Mouse (Mus musculus): ENCODE results near the gene Mrpl43. TPM values are rescaled to one million over a fixed set of nuclear protein-coding genes. Genes with fewer than 3 reads are reported as not detected.

Gene Mrpl43
- polyA plus RNA-seq, 1 experiment from 2014 or later: 79.9 TPM

DNA sequence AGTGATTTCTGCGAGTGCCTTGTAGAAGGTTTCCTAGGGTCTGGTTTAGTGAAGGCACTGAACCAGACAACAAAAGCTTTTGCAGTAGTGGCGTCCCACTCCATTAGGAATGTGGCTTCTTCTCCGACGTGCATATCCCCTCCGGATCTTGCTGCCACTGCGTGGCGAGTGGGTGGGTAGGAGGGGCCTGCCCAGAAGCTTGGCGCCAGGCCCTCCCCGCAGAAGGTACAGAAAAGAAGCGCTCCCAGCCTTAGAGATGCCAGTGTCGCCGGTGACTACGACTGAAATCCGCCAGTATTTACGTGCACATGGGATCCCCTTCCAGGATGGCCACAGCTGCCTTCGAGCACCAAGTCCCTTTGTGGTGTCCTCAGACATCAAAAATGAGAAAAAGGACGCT, 779 bp upstream of the Mrpl43 start:
- no peaks in the 10 kb centered on the region for H3K9me3 ChIP-seq (replicated peaks; ENCODE audit: low read length)
- peak overlapping the region; percentile 85 for H3K9ac ChIP-seq (ENCODE audit: low read depth, low read length)
- peak overlapping the region; percentile 89 for H3K4me3 ChIP-seq (replicated peaks; ENCODE audit: low read depth, low read length)
- 0 out of 2 replicates have a peak, but pooled peaks cover 19% of the 10 kb centered on the region for H3K36me3 ChIP-seq (ENCODE audit: insufficient read depth, low read length)
- H3K27me3 ChIP-seq (ENCODE audit: insufficient read depth, low read length): no peaks in the 10 kb centered on the region
- DNase-seq (ENCODE audit: low spot score) (no peak), ATAC-seq (replicated peaks; ENCODE audit: low FRiP score, low read depth) (no peak; the same call in 1 of the 2 replicates)
- H3K4me2 ChIP-seq (ENCODE audit: low read length): peak overlapping the region; percentile 68
- TF ChIP-seq CTCF (IDR thresholded peaks at IDR 0.05; ENCODE audit: low read depth): no peak
- 31% methylated on average over 17 of the region's 17 CpGs for WGBS
- H3K4me1 ChIP-seq (replicated peaks; ENCODE audit: insufficient read depth, low read length): peaks cover 9% of the 10 kb centered on the region
- peak overlapping the region; percentile 81 for H3K27ac ChIP-seq

GRCm38 (mm10) chr19:45005444-45005843, 798 bp downstream of the Mrpl43 start, which contains the start of gene Twnk:
Gene Twnk, plus strand, starts transcription at chr19:45005663.
- DNase-seq (ENCODE audit: low spot score) (peak; percentile 67), ATAC-seq (replicated peaks; ENCODE audit: low FRiP score, low read depth) (peak; percentile 12; the same call in 1 of the 2 replicates)
- WGBS: 10% methylated on average over 16 of the region's 16 CpGs
- TF ChIP-seq CTCF (IDR thresholded peaks at IDR 0.05; ENCODE audit: low read depth): no peak
- Histone ChIP-seq H3K27ac (peak within 1 kb of the TSS; percentile 81), H3K36me3 (ENCODE audit: insufficient read depth, low read length) (peaks cover 24% of the 10 kb centered on the region; the same call in 1 of the 2 replicates), H3K9ac (ENCODE audit: low read depth, low read length) (peak within 1 kb of the TSS; percentile 85), H3K4me2 (ENCODE audit: low read length) (peak within 1 kb of the TSS; percentile 68), H3K4me3 (replicated peaks; ENCODE audit: low read depth, low read length) (peak within 1 kb of the TSS; percentile 89), H3K9me3 (replicated peaks; ENCODE audit: low read length) (no peaks in the 10 kb centered on the region), H3K4me1 (replicated peaks; ENCODE audit: insufficient read depth, low read length) (peaks cover 9% of the 10 kb centered on the region), H3K27me3 (ENCODE audit: insufficient read depth, low read length) (no peaks in the 10 kb centered on the region)

GRCm38 (mm10) chr19:45003740-45004516, 2.3 kb downstream of the Mrpl43 start:
- no peak for DNase-seq (ENCODE audit: low spot score)
- H3K4me3 ChIP-seq (replicated peaks; ENCODE audit: low read depth, low read length): no peak overlapping the region
- TF ChIP-seq CTCF (IDR thresholded peaks at IDR 0.05; ENCODE audit: low read depth): no peak
- WGBS: 86% methylated on average over 7 of the region's 7 CpGs
- ATAC-seq (replicated peaks; ENCODE audit: low FRiP score, low read depth): no peak
- peaks cover 21% of the 10 kb centered on the region; the same call in 1 of the 2 replicates for H3K36me3 ChIP-seq (ENCODE audit: insufficient read depth, low read length)
- no peak overlapping the region for H3K9ac ChIP-seq (ENCODE audit: low read depth, low read length)
- H3K4me2 ChIP-seq (ENCODE audit: low read length): no peak overlapping the region
- no peak overlapping the region for H3K27ac ChIP-seq
- H3K27me3 ChIP-seq (ENCODE audit: insufficient read depth, low read length): no peaks in the 10 kb centered on the region
- H3K9me3 ChIP-seq (replicated peaks; ENCODE audit: low read length): no peaks in the 10 kb centered on the region
- H3K4me1 ChIP-seq (replicated peaks; ENCODE audit: insufficient read depth, low read length): peaks cover 9% of the 10 kb centered on the region

- Histone ChIP-seq H3K4me2 (ENCODE audit: low read length) (no peak overlapping the region), H3K4me3 (replicated peaks; ENCODE audit: low read depth, low read length) (no peak overlapping the region), H3K9ac (ENCODE audit: low read depth, low read length) (no peak overlapping the region), H3K27ac (no peak overlapping the region), H3K36me3 (ENCODE audit: insufficient read depth, low read length) (peaks cover 23% of the 10 kb centered on the region; the same call in 1 of the 2 replicates), H3K4me1 (replicated peaks; ENCODE audit: insufficient read depth, low read length) (peaks cover 6% of the 10 kb centered on the region), H3K27me3 (ENCODE audit: insufficient read depth, low read length) (no peaks in the 10 kb centered on the region), H3K9me3 (replicated peaks; ENCODE audit: low read length) (no peaks in the 10 kb centered on the region)
- peak; percentile 38; the same call in 1 of the 2 replicates for TF ChIP-seq CTCF (IDR thresholded peaks at IDR 0.05; ENCODE audit: low read depth)
- WGBS: 69% methylated on average over 3 of the region's 3 CpGs
- DNase-seq (ENCODE audit: low spot score) (no peak), ATAC-seq (replicated peaks; ENCODE audit: low FRiP score, low read depth) (no peak)
These were observed 3.9 kb downstream of the Mrpl43 start for GRCm38 (mm10) chr19:45002301-45002700.

GRCm38 (mm10) chr19:44999647-45000046, 6.6 kb downstream of the Mrpl43 start:
- H3K27ac ChIP-seq: no peak overlapping the region
- no peaks in the 10 kb centered on the region for H3K27me3 ChIP-seq (ENCODE audit: insufficient read depth, low read length)
- H3K9me3 ChIP-seq (replicated peaks; ENCODE audit: low read length): no peaks in the 10 kb centered on the region
- ATAC-seq (replicated peaks; ENCODE audit: low FRiP score, low read depth) (no peak), DNase-seq (ENCODE audit: low spot score) (no peak)
- H3K36me3 ChIP-seq (ENCODE audit: insufficient read depth, low read length): peaks cover 23% of the 10 kb centered on the region; the same call in 1 of the 2 replicates
- no peak overlapping the region for H3K9ac ChIP-seq (ENCODE audit: low read depth, low read length)
- no peak overlapping the region for H3K4me3 ChIP-seq (replicated peaks; ENCODE audit: low read depth, low read length)
- H3K4me1 ChIP-seq (replicated peaks; ENCODE audit: insufficient read depth, low read length): no peaks in the 10 kb centered on the region
- TF ChIP-seq CTCF (IDR thresholded peaks at IDR 0.05; ENCODE audit: low read depth): no peak
- 89% methylated on average over 8 of the region's 8 CpGs for WGBS
- H3K4me2 ChIP-seq (ENCODE audit: low read length): no peak overlapping the region

DNA sequence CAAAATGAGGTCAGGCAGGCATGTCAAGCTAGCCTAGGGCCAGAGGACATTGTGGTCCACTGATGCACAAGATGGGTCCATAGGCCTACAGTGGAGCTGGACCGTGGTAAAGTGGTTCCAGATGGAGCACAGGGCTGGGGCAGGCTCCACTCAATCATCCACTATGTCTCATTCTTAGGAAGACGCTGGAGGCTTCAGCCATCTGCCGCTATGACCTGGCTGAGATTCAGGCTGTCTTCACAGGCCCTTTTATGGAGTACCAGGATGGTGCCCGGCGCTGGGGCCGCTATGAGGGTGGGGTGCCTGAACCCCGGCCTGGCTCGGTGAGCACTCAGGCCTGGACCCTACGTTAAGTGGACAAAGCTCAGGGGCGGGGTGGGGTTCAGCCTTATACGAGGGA, 8.5 kb downstream of the Mrpl43 start:
- 89% methylated on average over 11 of the region's 11 CpGs for WGBS
- no peak overlapping the region for H3K4me2 ChIP-seq (ENCODE audit: low read length)
- no peaks in the 10 kb centered on the region for H3K27me3 ChIP-seq (ENCODE audit: insufficient read depth, low read length)
- H3K9me3 ChIP-seq (replicated peaks; ENCODE audit: low read length): no peaks in the 10 kb centered on the region
- no peaks in the 10 kb centered on the region for H3K4me1 ChIP-seq (replicated peaks; ENCODE audit: insufficient read depth, low read length)
- peaks cover 18% of the 10 kb centered on the region; the same call in 1 of the 2 replicates for H3K36me3 ChIP-seq (ENCODE audit: insufficient read depth, low read length)
- no peak for ATAC-seq (replicated peaks; ENCODE audit: low FRiP score, low read depth)
- no peak for TF ChIP-seq CTCF (IDR thresholded peaks at IDR 0.05; ENCODE audit: low read depth)
- no peak overlapping the region for H3K9ac ChIP-seq (ENCODE audit: low read depth, low read length)
- DNase-seq (ENCODE audit: low spot score): no peak
- H3K4me3 ChIP-seq (replicated peaks; ENCODE audit: low read depth, low read length): no peak overlapping the region
- H3K27ac ChIP-seq: no peak overlapping the region
